Mouse (Mus musculus): Measurements from ENCODE around the gene Slc37a2.

Gene Slc37a2

DNA sequence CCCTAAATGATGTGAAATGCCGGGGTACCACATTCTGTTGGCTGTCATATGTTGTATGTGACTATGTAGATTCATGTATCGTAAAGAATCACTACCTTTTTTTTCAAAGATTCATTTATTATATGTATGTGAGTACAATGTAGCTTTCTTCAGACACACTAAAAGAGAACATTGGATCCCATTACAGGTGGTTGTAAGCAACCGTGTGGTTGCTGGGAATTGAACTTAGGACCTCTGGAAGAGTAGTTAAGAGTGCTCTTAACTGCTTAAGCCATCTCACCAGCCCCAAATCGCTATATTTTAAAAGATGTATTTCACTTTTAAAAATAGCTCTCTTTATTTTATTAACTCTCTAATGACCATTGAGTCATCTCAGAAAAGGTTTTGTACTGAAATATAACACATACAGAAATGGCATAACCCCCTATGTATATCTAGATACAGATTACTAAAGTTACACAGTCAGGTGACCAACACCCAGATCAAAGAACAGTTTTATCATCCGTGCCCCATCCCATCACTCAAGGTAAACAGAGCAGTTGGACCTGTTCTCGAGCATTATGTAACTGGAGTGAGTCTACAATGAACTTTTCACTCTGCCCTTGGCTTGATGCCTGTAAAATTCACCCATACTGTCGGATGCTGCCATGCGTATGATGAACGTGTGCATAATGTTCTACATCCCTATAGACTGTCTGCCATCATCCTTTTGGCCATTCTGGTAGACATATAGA, 41.0 kb downstream of the Slc37a2 start:
- DNase-seq (ENCODE audit: low spot score), result no peak

DNA sequence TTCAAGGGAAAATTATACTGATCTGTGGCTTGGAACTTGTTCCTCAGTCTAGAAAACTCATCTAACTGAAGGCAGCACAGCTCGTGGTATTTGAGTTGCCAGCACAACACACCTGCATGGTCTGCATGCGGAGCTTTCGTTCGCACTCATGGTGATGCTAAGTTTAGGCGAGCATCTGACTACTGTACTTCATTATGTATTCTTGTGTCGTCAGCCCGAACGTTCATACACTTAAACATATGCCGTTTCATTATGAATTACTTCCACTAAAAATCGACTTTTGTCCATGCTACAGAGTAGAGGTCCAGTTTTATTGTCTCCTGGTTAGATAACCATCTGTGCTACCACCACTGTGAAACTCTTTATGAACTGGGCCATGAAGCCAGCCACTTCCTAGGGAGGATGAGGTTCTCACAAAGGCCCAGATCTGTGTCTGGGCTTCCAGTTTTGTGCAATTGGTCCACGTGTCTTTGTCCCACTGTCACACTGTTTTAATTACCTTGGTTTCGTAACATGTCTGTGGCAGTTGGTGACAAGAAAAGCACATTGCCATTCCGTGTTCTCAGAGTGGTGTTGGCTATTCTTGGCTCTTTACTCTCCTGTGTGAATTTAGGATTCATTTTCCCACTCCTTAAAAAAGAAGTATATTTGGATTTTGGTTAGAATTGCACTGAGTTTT, 42.3 kb downstream of the Slc37a2 start:
- DNase-seq (ENCODE audit: low spot score), result no peak

DNA sequence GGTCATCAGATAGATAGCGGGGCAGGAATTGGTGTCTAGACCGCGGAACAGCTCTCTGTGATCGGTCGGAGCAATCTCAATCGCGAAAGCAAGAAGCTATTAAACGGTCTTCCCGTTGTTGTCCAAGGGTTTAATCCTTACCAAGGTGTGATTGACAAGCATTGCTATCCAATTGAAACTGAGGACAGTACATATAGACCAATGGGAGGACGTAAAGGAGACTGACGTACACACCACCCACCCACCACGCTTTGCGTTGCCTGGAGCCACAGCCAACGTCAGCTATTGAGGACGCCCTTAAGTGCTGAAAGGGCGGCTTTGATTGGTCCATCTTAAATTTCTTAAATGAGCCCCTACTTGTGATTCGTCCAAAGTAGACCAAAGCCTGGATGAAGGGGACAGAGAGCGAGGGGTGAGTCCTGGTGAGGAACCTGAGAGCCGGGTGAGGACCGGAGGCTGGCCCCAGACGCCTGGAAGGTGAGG, 47.6 kb downstream of the Slc37a2 start, which contains the start of gene Tmem218:
TSS of gene Tmem218 (plus strand) at position 295 of the 483 bp plus-strand sequence.
- DNase-seq (ENCODE audit: low spot score), result peak; percentile 91

DNA sequence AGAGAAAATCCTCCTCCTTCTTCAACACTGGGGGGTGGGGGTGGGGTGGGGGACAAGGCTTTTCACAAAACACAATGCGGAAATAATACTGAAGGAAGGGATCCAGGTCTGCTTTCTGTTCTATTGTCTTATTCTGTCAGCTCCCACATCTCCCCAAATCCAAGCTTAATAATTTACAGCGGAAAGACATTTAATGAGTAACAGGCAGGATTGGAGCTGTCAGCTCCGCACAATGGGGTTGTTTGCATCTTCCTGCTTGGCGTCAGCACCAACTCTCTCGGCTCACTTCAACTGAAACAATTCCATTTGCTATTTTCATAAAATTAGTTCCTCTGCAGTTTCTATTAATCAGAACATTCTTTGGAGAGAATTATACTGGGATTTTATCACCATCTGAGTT, 51.7 kb downstream of the Slc37a2 start:
- no peak for DNase-seq (ENCODE audit: low spot score)

DNA sequence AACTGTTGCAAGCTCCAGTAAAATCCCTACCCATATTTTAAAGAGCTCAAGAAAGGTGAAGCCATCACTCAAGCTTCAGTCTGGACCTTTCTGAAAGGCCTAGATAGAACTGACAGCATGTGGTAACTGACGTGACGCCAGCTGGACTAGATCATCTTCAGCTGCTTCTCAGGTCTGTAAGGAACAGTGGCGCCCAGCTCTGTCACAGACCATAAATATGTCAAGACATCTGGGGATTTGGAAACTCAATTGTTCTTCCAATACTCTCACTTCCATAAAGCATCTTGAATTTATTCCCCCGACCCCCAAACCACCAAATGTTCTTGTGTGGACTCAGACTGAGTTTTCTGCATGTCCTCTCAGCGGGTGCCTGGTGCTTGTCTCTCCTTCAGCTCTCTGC, 55.1 kb downstream of the Slc37a2 start:
- no peak for DNase-seq (ENCODE audit: low spot score)

DNA sequence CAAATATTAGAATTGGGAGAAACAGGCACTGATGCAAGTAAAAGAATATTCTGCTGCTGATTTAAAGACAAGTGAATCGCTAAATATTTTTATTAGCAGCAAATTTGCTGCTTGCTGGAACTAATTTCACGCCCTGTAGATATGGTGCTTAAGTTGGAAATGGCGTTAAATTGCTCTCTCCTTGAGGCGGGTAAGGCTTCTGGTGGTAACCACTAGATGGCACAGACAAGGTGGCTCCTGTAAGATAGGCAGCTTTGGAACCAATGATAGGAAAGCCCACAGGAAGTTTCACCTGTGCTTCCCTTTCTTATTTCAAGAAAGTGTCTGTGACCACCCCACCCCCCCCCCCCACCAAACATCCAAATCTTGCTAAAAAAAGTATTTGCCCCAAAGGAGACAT, 58.5 kb downstream of the Slc37a2 start:
- DNase-seq (ENCODE audit: low spot score), result no peak

DNA sequence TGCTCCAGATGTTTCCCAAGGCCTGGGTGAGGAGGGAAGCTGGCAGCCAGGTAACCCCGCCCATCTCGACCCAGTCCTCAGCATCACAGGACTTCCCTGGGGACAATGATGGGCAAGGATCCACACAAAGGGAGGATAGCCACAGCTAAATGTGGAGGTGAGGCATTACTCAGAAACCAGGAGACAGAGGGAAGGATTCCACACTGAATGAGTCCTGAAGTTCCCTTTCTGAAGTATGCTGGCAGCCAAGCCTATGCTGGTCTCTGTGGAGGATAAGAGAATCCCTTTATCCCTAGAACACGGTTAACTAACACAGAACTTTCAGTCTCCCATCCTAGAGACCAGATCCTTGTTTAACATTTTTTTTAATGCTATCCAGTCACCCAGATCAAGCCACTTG, 67.5 kb downstream of the Slc37a2 start:
- no peak for DNase-seq (ENCODE audit: low spot score)

DNA sequence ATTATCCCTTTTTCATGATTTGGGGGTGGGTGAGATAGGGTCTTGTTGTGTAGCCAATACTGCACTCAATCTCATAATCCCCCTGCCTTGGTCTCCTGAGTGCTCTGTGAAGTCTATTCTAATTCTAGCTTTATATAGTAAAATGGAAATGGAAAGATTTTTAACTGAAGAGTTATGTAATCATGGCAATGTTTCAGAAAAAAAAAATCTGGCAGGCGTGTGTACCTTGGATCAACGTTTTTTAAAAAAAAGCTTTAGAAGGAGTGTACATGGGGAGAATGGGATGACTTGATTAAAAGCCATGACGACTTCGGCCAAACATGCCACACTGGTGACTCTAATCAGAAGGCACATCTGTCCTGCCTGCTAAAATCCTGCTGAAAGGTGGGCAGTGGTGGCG, 68.1 kb downstream of the Slc37a2 start:
- DNase-seq (ENCODE audit: low spot score), result no peak

DNA sequence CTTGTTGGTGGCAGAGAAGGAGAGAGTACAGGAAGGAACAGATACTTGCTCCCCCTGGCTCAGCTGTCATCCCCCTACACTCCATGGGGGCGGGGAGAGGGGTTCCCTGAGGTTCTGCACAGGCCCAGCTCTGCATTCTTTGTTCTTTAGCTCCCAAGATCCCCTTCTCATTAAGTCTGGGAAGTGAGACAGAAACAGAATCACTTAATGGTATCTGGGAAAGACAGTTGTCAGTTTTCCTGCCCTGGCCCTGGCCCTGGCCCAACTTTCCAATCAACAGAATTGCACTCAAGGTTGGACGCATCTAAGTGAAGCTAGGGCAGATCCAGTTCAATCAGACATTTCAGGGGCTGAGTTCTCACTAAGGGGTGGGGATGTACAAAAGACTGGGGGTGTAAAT, 72.4 kb downstream of the Slc37a2 start:
- no peak for DNase-seq (ENCODE audit: low spot score)

DNA sequence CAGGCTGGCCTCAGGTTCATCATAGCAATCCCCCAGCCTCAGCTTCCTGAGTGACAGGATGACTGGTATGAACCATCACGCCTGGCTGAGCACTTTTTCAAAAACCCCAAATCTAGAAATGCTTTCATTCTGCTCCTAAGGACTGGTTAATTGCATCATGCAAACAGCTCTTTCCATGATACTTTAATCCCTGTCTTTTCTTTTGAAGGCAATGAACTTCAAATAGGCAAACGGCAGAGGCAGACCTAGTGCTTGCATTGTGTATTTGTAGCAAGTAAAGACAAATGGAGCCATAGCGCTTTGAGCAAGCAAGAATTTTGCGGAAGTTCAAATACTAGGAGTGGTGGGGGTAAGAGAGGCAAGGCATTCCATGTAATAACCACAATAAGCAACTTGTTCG, 73.9 kb downstream of the Slc37a2 start:
- DNase-seq (ENCODE audit: low spot score), result no peak

DNA sequence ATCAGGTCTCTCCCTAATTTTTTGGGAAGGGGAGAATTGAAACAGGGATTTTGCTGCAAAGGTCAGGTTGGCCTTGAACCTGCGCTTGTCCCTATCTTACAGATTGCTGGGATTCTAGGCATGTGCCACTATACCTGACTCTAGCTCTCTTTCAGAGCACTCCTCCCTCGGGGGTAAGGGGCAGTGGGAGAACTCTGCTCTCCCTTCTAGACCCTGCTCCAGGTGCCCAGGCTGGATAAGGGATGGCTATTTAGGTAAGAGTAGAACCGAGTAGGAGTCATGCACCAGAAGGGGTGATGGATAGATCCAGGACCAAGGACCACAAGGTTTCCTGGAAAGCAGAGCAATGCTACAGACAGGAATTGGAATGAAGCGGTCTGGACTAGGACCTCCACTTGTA, 75.9 kb downstream of the Slc37a2 start:
- DNase-seq (ENCODE audit: low spot score), result no peak

DNA sequence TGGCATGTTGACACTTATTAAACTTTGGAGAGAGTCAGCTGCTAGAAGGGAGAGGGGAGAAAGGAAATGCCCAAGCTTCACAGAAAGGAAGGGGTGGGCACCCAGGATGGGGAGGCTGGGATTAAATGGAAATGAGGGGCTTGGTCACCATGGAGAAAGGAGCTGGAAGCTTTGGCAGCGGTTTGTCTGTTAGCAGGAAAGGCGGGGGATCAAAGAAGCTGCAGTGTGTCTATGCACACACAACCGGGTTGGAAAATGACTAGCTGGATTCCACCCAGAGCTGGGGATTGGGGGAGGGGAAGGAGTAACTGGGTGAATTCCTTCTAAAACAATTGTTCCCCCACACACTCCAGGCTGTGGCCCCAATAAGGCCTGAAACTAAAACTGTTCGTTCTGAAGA, 76.6 kb downstream of the Slc37a2 start:
- DNase-seq (ENCODE audit: low spot score), result no peak

Measured in T-cell, adult 2 months (primary cell).